Comparison of ENCODE assay signal across 22 mouse cellular contexts in genomic region chrX:99370711-99371110, GRCm38 (mm10).
"Had no signal": no experiment of that assay in that cellular context is flagged by ENCODE, and none has a peak within 500 bp of the region (broad histone marks: within the 10 kb centered on the region; RNA-seq: fewer than 3 reads in every experiment).

No protein-coding gene starts in this region.

- ATAC-seq: liver, embryonic 12.5 days; midbrain, embryonic 15.5 days had no signal

- H3K9ac ChIP-seq: limb, embryonic 13.5 days; liver, embryonic 12.5 days; liver, embryonic 15.5 days; lung, embryonic 15.5 days; midbrain, embryonic 15.5 days; neural tube, embryonic 12.5 days; neural tube, embryonic 15.5 days had no signal

- H3K9me3 ChIP-seq: limb, embryonic 13.5 days; liver, embryonic 12.5 days; liver, embryonic 15.5 days; lung, embryonic 15.5 days; midbrain, embryonic 15.5 days; neural tube, embryonic 12.5 days; neural tube, embryonic 15.5 days had no signal

- H3K4me2 ChIP-seq: limb, embryonic 13.5 days; liver, embryonic 12.5 days; liver, embryonic 15.5 days; lung, embryonic 15.5 days; midbrain, embryonic 11.5 days; midbrain, embryonic 15.5 days; neural tube, embryonic 12.5 days; neural tube, embryonic 15.5 days had no signal

- H3K36me3 ChIP-seq: limb, embryonic 13.5 days; liver, embryonic 12.5 days; liver, embryonic 15.5 days; lung, embryonic 15.5 days; midbrain, embryonic 15.5 days; neural tube, embryonic 12.5 days; neural tube, embryonic 15.5 days had no signal

- H3K4me3 ChIP-seq: limb, embryonic 13.5 days; liver, embryonic 12.5 days; liver, embryonic 15.5 days; lung, embryonic 15.5 days; megakaryocyte, embryonic 14.5 days; midbrain, embryonic 15.5 days; neural tube, embryonic 12.5 days; neural tube, embryonic 15.5 days had no signal

- H3K4me1 ChIP-seq: limb, embryonic 13.5 days; liver, embryonic 12.5 days; liver, embryonic 15.5 days; lung, embryonic 15.5 days; megakaryocyte, embryonic 14.5 days; midbrain, embryonic 15.5 days; neural tube, embryonic 12.5 days; neural tube, embryonic 15.5 days had no signal

- DNase-seq: kidney, postnatal 10 days; kidney, postnatal 4 days; liver; lung, adult 18-20 months; lung, postnatal 10 days; lung, postnatal 36 days; right cerebral cortex, adult 18-20 months; right cerebral cortex, postnatal 14 days; right cerebral cortex, postnatal 4 days; thymus, adult 2 months; thymus, postnatal 14 days; thymus, postnatal 4 days had no signal

- H3K27ac ChIP-seq: limb, embryonic 13.5 days; liver, embryonic 12.5 days; liver, embryonic 15.5 days; lung, embryonic 15.5 days; midbrain, embryonic 15.5 days; neural tube, embryonic 12.5 days; neural tube, embryonic 15.5 days; stomach, postnatal 0 days had no signal
